Mouse (Mus musculus): Measurements from ENCODE around the gene Gm20388.

- no peak for TF ChIP-seq GATA1 (IDR thresholded peaks at IDR 0.05; ENCODE audit: low read length)
- no peak for TF ChIP-seq TAL1 (IDR thresholded peaks at IDR 0.05; ENCODE audit: low read length)
Observed at GRCm38 (mm10) chr8:122179354-122179753, 2268.7 kb downstream of the Gm20388 start.

Data from erythroblast, embryonic 14.5 days (primary cell).